Mouse (Mus musculus): ENCODE data around the gene Rfc2. TPM values are rescaled to one million over a fixed set of nuclear protein-coding genes. Genes with fewer than 3 reads are reported as not detected.
A peak's percentile ranks its signal among the peaks of the same experiment; 100 is the strongest.

Gene Rfc2
- total RNA-seq, 2 experiments from 2014 or later: 54.7 to 66.9 TPM

DNA sequence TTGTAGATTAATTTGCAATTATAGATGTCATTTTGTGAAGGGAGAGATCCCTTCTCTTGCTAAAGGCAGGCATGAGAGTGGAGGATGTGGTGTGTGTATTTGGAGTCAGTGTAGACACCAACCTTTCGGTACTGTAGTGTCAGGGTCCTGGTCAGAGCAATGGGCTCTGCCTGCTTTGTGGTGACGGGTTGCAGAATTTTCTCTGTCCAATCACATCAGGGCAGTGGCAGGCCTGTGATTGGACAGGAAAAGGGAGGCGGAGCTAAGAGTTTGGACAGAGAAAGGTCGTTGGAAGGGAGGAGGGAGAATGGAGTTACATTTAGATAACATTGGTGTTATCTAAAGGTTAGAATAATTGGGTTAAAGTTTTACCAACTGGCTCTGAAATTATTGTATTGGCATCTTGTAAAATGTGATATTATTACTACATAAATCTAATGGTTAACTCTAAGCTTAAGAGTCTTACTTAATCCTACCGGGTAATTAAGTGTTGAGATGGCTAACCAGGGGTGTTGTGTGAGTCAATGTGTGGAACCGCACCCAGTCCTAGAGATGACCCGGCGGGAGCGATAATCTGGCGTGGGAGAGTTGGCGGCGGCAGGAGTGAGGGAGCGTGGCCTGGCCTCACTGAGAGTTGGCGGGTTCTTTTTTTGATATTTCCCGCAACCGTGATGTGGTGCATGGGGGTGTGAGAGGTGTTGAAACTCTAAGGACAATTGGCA, 20.6 kb upstream of the Rfc2 start:
- intact Hi-C loops (cut with DNase I): no loop called here
- DNase-seq (ENCODE audit: low spot score in 2 of 2): no peak

DNA sequence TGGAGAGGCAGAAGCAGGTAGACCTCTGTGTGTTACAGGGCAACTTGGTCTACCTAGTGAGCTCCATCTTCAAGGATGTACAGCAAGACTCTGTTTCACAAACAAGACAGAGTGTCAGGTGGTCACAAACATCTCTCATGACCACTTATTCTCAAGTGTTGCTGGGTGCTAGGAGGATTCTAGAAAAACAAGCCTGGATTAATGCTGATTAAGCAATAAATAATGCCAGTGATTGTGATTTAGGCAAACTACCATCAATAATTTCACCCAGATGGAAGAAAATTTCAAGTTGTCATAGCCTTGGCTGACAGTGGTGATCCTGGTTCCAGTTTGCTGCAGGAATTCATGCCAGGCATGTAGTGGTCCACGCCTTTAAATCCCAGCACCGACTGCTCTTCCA, 16.9 kb upstream of the Rfc2 start:
- no peak for DNase-seq (ENCODE audit: low spot score in 2 of 2)
- intact Hi-C loops (cut with DNase I): no loop called here

DNA sequence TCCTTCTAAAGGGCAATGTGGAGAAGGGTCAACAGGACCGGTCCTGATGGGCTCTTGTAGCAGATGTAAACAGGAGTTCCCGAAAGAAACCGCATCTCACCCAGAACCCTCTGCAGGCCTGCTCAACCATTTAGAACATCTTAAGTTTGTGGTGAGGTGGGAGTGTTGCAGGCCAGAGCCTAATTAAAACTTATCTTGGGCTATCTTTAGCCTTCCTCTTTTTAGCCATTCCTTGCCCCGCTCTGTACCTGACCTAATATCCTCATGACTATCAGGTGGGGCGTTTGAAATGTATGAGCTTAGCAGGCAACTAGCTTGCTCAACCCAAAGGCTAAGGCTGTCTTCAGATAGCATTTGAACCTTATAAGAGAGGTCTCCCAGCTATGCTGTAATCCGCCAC, 15.5 kb upstream of the Rfc2 start:
- DNase-seq (ENCODE audit: low spot score in 2 of 2): no peak
- intact Hi-C loops (cut with DNase I): no loop called here

GRCm38 (mm10) chr5:134567445-134567844, 13.7 kb upstream of the Rfc2 start:
- intact Hi-C loops (cut with DNase I): no loop called here
- no peak for DNase-seq (ENCODE audit: low spot score in 2 of 2)

DNA sequence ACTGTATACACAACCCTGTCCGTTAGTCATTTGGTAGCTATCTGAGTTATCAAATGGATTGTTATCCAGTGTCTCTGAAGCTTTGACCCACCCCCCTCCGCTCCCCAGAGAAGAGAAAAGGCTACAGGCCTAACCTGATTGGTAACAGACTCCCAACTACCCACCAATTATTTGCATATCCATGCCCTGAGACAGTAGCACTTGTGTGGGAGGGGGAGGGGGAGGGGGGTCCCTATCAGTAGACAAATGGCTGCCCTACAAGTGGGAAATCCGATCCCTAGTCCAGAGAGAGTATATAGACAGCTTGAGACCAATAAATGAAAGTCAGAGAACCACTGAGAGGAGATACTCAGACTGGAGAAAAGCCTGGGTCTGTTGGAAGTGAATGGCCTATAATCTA, 13.1 kb upstream of the Rfc2 start:
- DNase-seq (ENCODE audit: low spot score in 2 of 2): no peak
- intact Hi-C loops (cut with DNase I): loop anchor here (2.0 kb wide), 1 partner anchor 15 kb away; the partner anchor contains the start of gene Clip2

DNA sequence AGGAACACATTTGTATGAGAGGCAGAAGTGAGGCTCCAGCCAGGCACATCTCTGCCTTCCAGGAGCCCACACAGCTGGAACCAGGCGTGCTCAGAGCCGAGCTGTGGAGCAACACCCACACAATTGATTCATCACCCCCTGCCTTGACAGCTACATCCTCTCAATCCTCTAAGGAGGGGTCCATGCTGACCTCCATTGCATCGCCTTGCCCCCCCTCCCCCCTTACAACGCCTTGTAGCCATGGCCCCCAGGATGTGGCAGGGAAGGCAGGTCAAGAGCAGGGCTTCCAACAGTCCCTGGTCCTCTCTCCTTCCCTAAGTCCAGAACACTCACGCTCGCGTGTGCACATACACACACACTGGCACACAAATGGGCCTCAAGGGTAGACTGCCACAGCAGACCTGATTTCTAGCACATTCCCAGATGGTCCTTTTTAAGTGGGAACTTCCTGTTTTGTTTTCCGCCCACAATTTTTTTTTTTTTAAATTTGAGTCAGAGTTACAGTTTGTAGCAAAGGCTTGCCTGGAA, 12.1 kb upstream of the Rfc2 start:
- DNase-seq (ENCODE audit: low spot score in 2 of 2): no peak
- intact Hi-C loops (cut with DNase I): loop anchor here (2.0 kb wide), 1 partner anchor 16 kb away; the partner anchor contains the start of gene Clip2

DNA sequence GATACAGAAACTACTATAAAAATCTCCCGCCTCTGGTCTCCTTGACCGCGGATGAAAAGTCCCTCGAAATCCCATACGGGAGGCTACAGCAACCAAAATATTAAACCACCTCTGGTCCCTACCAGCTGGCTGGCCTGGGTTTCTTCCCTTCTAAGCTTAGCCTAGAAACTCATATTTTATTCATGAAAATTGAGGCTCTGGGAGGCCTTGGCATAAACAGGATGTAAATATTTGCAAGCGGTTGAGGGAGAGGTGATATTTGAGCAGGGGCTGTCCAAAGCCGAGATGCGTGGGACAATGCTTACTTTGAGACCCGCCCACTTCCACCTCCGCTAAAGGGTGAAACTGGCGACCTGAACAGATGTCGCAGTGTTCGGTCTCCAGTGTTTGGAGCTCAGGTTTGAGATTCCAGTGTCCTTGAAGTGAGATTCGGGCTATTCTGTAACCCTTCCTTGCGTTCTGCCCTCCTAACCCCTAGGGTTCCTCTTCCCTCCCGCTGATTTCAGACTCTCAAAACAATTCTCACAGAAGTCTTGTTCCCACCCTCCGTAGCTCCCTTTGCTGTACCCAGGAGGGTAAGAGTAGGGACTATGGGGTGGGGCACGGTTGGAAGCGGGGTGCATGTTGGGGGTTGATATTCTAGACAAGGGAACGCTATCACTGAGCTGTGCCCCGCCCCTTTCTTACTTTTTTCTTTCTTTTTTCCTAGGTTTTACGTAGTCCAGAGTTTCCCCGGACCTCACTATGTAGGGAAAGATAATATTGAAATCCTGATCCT, 9.2 kb upstream of the Rfc2 start:
- intact Hi-C loops (cut with DNase I): no loop called here
- DNase-seq (ENCODE audit: low spot score in 2 of 2): peak; percentile 25 to 44

- intact Hi-C loops (cut with DNase I): no loop called here
- DNase-seq (ENCODE audit: low spot score in 2 of 2): no peak
Measured at GRCm38 (mm10) chr5:134572508-134573214, 8.5 kb upstream of the Rfc2 start.

- intact Hi-C loops (cut with DNase I): no loop called here
- no peak for DNase-seq (ENCODE audit: low spot score in 2 of 2)
Measured at GRCm38 (mm10) chr5:134575833-134576232, 5.3 kb upstream of the Rfc2 start.

GRCm38 (mm10) chr5:134576517-134577220, 4.5 kb upstream of the Rfc2 start:
- DNase-seq (ENCODE audit: low spot score in 2 of 2): no peak
- intact Hi-C loops (cut with DNase I): no loop called here

- intact Hi-C loops (cut with DNase I): no loop called here
- DNase-seq (ENCODE audit: low spot score in 2 of 2): no peak
Measured at GRCm38 (mm10) chr5:134577534-134577933, 3.6 kb upstream of the Rfc2 start.

- DNase-seq (ENCODE audit: low spot score in 2 of 2): no peak
Measured at GRCm38 (mm10) chr5:134579135-134579534, 2.0 kb upstream of the Rfc2 start.

GRCm38 (mm10) chr5:134582221-134582907, 1.2 kb downstream of the Rfc2 start:
- DNase-seq (ENCODE audit: low spot score in 2 of 2): peak; percentile 94 to 97
- intact Hi-C loops (cut with DNase I): loop anchor here (2.0 kb wide), 1 partner anchor 88 kb away; no protein-coding TSS in a partner anchor

More at GRCm38 (mm10) chr5:134579135-134579534, 2.0 kb upstream of the Rfc2 start:
- intact Hi-C loops (cut with DNase I): no loop called here

DNA sequence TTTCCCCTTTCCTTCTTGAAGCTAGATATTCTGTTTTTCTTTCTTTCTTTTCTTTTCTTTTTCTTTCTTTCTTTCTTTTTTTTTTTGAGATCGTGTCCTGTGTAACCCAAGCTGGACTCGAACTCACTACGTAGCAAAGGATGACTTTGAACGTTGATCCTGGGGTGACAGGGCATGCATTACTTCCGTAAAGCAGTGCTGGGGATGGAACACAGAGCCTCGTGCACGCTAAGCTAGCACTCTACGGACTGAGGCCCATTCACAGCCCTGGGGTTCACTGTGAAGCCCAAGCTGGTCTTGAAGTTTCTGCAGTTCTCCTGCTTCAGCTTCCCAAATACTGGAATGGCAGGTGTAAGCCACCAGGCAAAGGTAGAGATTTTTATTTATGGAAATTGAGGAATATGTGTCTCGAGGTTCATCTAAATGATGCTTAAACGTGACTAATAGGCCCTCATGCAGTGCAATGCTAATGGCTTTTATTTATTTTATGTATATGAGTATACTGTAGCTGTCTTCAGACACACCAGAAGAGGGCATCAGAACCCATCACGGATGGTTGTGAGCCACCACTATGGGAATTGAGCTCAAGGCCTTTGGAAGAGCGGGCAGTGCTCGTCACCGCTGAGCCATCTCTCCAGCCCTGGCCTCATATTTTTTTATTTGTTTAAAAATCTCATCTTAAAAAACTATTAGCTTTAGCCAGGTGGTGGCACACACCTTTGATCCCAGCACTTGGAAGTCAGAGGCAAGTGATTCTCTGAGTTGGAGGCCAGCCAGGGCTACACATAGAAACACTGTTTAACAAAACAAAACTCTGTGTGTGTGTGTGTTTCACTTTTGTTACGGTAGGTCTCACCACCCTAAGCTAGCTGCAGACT, 2.1 kb downstream of the Rfc2 start:
- intact Hi-C loops (cut with DNase I): loop anchor here (2.0 kb wide), 1 partner anchor 88 kb away; no protein-coding TSS in a partner anchor
- no peak for DNase-seq (ENCODE audit: low spot score in 2 of 2)

DNA sequence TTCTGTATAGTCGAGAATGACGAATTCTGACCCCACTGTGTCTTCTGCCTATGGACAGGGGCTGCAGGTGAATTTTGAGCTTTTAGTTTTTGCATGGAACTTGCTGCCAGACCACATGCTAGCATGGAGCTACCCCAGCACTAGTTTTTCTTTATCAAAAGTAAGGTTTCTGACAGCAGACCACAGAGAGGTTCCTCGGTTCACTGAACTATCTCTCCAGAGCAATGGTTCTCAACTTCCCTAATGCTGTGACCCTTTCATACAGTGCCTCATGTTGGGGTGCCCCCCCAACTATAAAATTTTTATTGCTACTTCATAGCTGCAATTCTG, 2.7 kb downstream of the Rfc2 start:
- intact Hi-C loops (cut with DNase I): loop anchor here (2.0 kb wide), 1 partner anchor 89 kb away; no protein-coding TSS in a partner anchor
- no peak for DNase-seq (ENCODE audit: low spot score in 2 of 2)

GRCm38 (mm10) chr5:134584798-134585197, 3.6 kb downstream of the Rfc2 start:
- intact Hi-C loops (cut with DNase I): no loop called here
- no peak for DNase-seq (ENCODE audit: low spot score in 2 of 2)

GRCm38 (mm10) chr5:134589900-134590299, 8.7 kb downstream of the Rfc2 start:
- intact Hi-C loops (cut with DNase I): loop anchor here (10.0 kb wide), 1 partner anchor 215 kb away; no protein-coding TSS in a partner anchor
- DNase-seq (ENCODE audit: low spot score in 2 of 2): no peak
